8 mouse cellular contexts compared by ENCODE assay signal in the genomic region with DNA sequence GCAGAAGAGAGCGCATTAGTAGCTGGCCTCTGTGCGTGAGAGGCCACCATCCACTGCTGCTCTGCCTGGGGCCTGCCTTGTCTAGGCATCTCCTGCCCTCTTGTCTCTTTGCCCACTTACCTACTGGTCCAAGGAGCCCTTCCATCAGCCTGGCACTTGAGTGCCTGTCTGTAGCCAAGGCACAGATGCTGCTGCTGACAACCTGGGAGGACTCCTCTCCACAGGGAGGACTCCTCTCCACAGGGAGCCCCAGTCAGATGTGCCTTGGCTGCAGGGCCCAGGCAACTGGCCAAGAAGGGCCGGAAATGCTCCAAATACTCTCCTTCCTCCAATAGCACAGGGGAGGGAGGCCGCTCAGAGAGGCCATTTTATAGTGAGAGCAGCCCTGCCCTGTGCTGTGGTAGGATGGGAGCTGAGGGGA. TPM values are rescaled to one million over a fixed set of nuclear protein-coding genes. Genes with fewer than 3 reads are reported as not detected.
DNase-seq lines count a peak whose midpoint lies in the region; ATAC-seq and TF ChIP-seq lines count a peak whose summit lies in the region.

No protein-coding gene starts in this region.

- 39% methylated on average over 4 of the region's 4 CpGs for WGBS in forebrain, postnatal 0 days
- WGBS in lung, embryonic 15.5 days, result 36% methylated on average over 4 of the region's 4 CpGs

- H3K4me2 ChIP-seq in forebrain, postnatal 0 days (ENCODE audit: low read depth), result no peak overlapping the region
- peak overlapping the region; percentile 37 for H3K4me2 ChIP-seq in lung, embryonic 15.5 days

- H3K9me3 ChIP-seq in E14TG2a.4 (ENCODE audit: low read length), result no peaks in the 10 kb centered on the region
- no peaks in the 10 kb centered on the region for H3K9me3 ChIP-seq in forebrain, postnatal 0 days (ENCODE audit: low read length)
- no peaks in the 10 kb centered on the region for H3K9me3 ChIP-seq in lung, embryonic 15.5 days

- TF ChIP-seq CTCF in E14TG2a.4 (conservative IDR thresholded peaks at IDR 0.05; ENCODE audit: low read length), result no peak
- no peak for TF ChIP-seq CTCF in forebrain, postnatal 0 days (IDR thresholded peaks at IDR 0.05; ENCODE audit: low read depth)

- peak; percentile 95 for DNase-seq in brain, adult 2 months (ENCODE audit: low read depth, low spot score)
- peak; percentile 69 for DNase-seq in forebrain, postnatal 0 days
- peak; percentile 91 for DNase-seq in heart, postnatal 36 days
- DNase-seq in layer of hippocampus, adult 9-11 months, result peak; percentile 75
- DNase-seq in ovary, postnatal 36 days (ENCODE audit: low spot score), result peak; percentile 77

- intact Hi-C loops in heart, postnatal 36 days (cut with DNase I), result loop anchor here (2.0 kb wide), 1 partner anchor 58 kb away; no protein-coding TSS in a partner anchor

- peak overlapping the region; percentile 62 for H3K4me3 ChIP-seq in E14TG2a.4 (replicated peaks; ENCODE audit: low read length)
- no peak overlapping the region for H3K4me3 ChIP-seq in forebrain, postnatal 0 days (ENCODE audit: low read depth, low read length)
- 0 out of 2 replicates have a peak overlapping the region, but pooled peaks have one; percentile 7 for H3K4me3 ChIP-seq in lung, embryonic 15.5 days

- peaks cover 46% of the 10 kb centered on the region for H3K36me3 ChIP-seq in E14TG2a.4 (ENCODE audit: insufficient read depth, low read length)
- H3K36me3 ChIP-seq in forebrain, postnatal 0 days (ENCODE audit: insufficient read depth), result 0 out of 2 replicates have a peak, but pooled peaks cover under 1% of the 10 kb centered on the region
- H3K36me3 ChIP-seq in lung, embryonic 15.5 days, result peaks cover 2% of the 10 kb centered on the region

- H3K4me1 ChIP-seq in E14TG2a.4 (replicated peaks; ENCODE audit: low read depth, low read length), result peaks cover 100% of the 10 kb centered on the region
- H3K4me1 ChIP-seq in forebrain, postnatal 0 days (ENCODE audit: insufficient read depth), result peaks cover 39% of the 10 kb centered on the region
- peaks cover 92% of the 10 kb centered on the region for H3K4me1 ChIP-seq in lung, embryonic 15.5 days

- no peaks in the 10 kb centered on the region for H3K27me3 ChIP-seq in E14TG2a.4 (ENCODE audit: insufficient read depth, low read length)
- H3K27me3 ChIP-seq in forebrain, postnatal 0 days (ENCODE audit: insufficient read depth, low read length), result no peaks in the 10 kb centered on the region
- no peaks in the 10 kb centered on the region for H3K27me3 ChIP-seq in lung, embryonic 15.5 days

- H3K27ac ChIP-seq in forebrain, postnatal 0 days (ENCODE audit: low read depth, low read length), result no peak overlapping the region
- H3K27ac ChIP-seq in lung, embryonic 15.5 days, result peak overlapping the region; percentile 91

- H3K9ac ChIP-seq in forebrain, postnatal 0 days, result no peak overlapping the region
- no peak overlapping the region; the same call in 1 of the 2 replicates for H3K9ac ChIP-seq in lung, embryonic 15.5 days

- ATAC-seq in forebrain, postnatal 0 days, result peak; percentile 57
- peak; percentile 87 for ATAC-seq in lung, embryonic 15.5 days (ENCODE audit: borderline replicate concordance, extremely low read depth, low FRiP score, low TSS enrichment)
- ATAC-seq in inflammation-experienced regulatory T-cells, adult 6 months, result no peak

RNA-seq across cellular contexts. Expression of a gene that starts 8.0 kb away (rescaled TPM):
- total RNA-seq in forebrain, postnatal 0 days (2014; rRNA removed), result 45.9 and 56.0 TPM in 2 replicates
- polyA plus RNA-seq in forebrain, postnatal 0 days (2015; fragmentation: Nextera tagmentation; extraction: Ambion mirVana), result 12.8 and 14.4 TPM in 2 replicates
- total RNA-seq in heart, postnatal 36 days (2021), result 100 to 1,000 TPM; 131 to 136 TPM
- 68.6 and 73.1 TPM in 2 replicates for polyA plus RNA-seq in lung, embryonic 15.5 days (2015; fragmentation: Nextera tagmentation; extraction: Ambion mirVana)
- polyA plus RNA-seq in inflammation-experienced regulatory T-cells, adult 6 months (2017; shearing (Covaris generic)), result 10 to 100 TPM; 26.2 to 47.1 (median 38.5) TPM

RNA-seq across cellular contexts. Expression of a gene that starts 14.0 kb away (rescaled TPM):
- 0.08 and 0.67 TPM in 2 replicates for total RNA-seq in forebrain, postnatal 0 days (2014; rRNA removed)
- polyA plus RNA-seq in forebrain, postnatal 0 days (2015; fragmentation: Nextera tagmentation; extraction: Ambion mirVana), result 0.18 and 0.24 TPM in 2 replicates
- total RNA-seq in heart, postnatal 36 days (2021), result under 1 TPM; 0.35 to 0.80 TPM
- polyA plus RNA-seq in lung, embryonic 15.5 days (2015; fragmentation: Nextera tagmentation; extraction: Ambion mirVana), result 0.25 and 0.39 TPM in 2 replicates
- polyA plus RNA-seq in inflammation-experienced regulatory T-cells, adult 6 months (2017; shearing (Covaris generic)), result under 1 TPM in 2 of 3 experiments, not detected in 1; 0.11 to 0.36 TPM

RNA-seq across cellular contexts. Expression of a gene that starts 44.1 kb away (rescaled TPM):
- total RNA-seq in forebrain, postnatal 0 days (2014; rRNA removed), result 39.2 and 55.6 TPM in 2 replicates
- 45.8 and 52.1 TPM in 2 replicates for polyA plus RNA-seq in forebrain, postnatal 0 days (2015; fragmentation: Nextera tagmentation; extraction: Ambion mirVana)
- 10 to 100 TPM; 56.1 to 62.2 TPM for total RNA-seq in heart, postnatal 36 days (2021)
- 73.2 and 79.2 TPM in 2 replicates for polyA plus RNA-seq in lung, embryonic 15.5 days (2015; fragmentation: Nextera tagmentation; extraction: Ambion mirVana)
- 10 to 100 TPM; 40.0 to 50.0 (median 48.3) TPM for polyA plus RNA-seq in inflammation-experienced regulatory T-cells, adult 6 months (2017; shearing (Covaris generic))

RNA-seq across cellular contexts. Expression of a gene that starts 54.7 kb away (rescaled TPM):
- 9.2 and 10.9 TPM in 2 replicates for total RNA-seq in forebrain, postnatal 0 days (2014; rRNA removed)
- 16.1 and 21.0 TPM in 2 replicates for polyA plus RNA-seq in forebrain, postnatal 0 days (2015; fragmentation: Nextera tagmentation; extraction: Ambion mirVana)
- total RNA-seq in heart, postnatal 36 days (2021), result 1 to 10 TPM; 7.7 to 7.9 TPM
- polyA plus RNA-seq in lung, embryonic 15.5 days (2015; fragmentation: Nextera tagmentation; extraction: Ambion mirVana), result 45.8 and 49.6 TPM in 2 replicates
- 10 to 100 TPM; 10.8 to 37.6 (median 28.4) TPM for polyA plus RNA-seq in inflammation-experienced regulatory T-cells, adult 6 months (2017; shearing (Covaris generic))

RNA-seq across cellular contexts. Expression of a gene that starts 54.8 kb away (rescaled TPM):
- total RNA-seq in forebrain, postnatal 0 days (2014; rRNA removed), result 0.14 TPM in 1 of 2 replicates, not detected in the other
- polyA plus RNA-seq in forebrain, postnatal 0 days (2015; fragmentation: Nextera tagmentation; extraction: Ambion mirVana), result 0.08 and 0.15 TPM in 2 replicates
- not detected for total RNA-seq in heart, postnatal 36 days (2021)
- 0.52 and 0.58 TPM in 2 replicates for polyA plus RNA-seq in lung, embryonic 15.5 days (2015; fragmentation: Nextera tagmentation; extraction: Ambion mirVana)
- polyA plus RNA-seq in inflammation-experienced regulatory T-cells, adult 6 months (2017; shearing (Covaris generic)), result under 1 TPM in 1 of 3 experiments, not detected in 2; 0.46 TPM
